Mouse (Mus musculus): ENCODE measurements around the gene Hspg2.
"Not testable (repeated sequence)": the region's sequence is repeated elsewhere in the genome, so short reads cannot be mapped to it uniquely, and the experiment has no call there.

Hspg2 gene

DNA sequence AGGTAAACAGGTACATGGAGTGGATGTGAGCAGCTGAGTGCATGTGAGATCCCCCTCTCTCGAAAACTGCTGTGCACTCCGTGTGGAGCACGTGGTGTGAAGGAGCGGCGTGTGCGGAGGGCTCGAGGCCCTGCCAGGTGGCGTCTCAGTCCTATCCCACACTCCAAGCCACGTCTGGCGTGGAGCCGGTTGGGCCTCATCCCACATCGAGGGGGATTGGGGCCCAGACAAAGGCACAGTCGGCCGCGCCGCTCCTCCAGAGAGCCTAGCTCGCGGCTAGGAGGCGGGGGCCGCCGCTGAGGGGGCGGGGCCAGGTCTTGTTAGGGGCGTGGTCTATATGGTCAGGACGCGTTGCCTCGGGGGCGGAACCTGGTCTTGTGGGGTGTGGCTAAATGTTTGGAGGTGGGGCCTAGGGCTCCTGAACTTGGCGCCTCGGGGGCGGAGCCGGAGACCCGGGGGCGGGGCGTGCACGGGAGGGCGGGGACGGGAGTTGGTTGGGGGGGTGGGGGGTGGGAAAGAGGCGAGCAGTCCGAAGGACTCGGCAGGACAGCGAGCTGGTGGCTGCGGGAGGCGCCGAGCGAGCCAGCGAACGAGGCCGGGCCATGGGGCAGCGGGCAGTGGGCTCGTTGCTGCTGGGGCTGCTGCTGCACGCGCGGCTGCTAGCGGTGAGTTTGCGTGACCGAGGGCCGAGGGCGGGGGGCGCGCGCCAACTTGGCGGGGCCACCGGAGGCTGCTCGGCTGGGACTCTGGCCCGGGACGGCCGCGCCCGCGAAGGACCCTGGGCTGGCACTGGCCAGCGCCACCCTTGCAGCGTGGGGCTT is at the start of gene Hspg2:
TSS of gene Hspg2 (plus strand) at position 510 of the 821 bp plus-strand sequence.
- peak; percentile 87 for DNase-seq (ENCODE audit: low read depth, low spot score)

DNA sequence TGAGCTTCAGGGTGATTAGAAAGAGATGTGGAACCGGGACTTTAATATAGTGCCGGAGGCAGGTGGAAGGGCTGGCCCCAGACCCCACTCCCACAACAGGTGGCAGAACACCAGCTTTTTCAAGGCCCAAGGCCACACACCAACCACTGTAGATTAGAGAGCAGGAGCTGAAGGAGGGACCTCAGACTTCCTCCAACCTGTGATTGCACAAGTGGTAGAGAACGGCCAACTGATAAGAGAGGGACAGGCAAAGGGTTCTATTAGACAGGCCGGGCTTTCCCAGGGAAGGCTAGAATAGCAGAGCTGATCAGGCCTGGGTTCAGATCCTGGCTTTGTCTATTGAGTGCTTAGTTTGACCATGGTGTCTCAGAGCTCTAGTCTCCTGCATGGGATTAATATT is 38.1 kb upstream of the Hspg2 start, which contains the start of gene Cela3b:
TSS of gene Cela3b (minus strand) at position 39 of the 400 bp plus-strand sequence.
- no peak for DNase-seq (ENCODE audit: low read depth, low spot score)

DNA sequence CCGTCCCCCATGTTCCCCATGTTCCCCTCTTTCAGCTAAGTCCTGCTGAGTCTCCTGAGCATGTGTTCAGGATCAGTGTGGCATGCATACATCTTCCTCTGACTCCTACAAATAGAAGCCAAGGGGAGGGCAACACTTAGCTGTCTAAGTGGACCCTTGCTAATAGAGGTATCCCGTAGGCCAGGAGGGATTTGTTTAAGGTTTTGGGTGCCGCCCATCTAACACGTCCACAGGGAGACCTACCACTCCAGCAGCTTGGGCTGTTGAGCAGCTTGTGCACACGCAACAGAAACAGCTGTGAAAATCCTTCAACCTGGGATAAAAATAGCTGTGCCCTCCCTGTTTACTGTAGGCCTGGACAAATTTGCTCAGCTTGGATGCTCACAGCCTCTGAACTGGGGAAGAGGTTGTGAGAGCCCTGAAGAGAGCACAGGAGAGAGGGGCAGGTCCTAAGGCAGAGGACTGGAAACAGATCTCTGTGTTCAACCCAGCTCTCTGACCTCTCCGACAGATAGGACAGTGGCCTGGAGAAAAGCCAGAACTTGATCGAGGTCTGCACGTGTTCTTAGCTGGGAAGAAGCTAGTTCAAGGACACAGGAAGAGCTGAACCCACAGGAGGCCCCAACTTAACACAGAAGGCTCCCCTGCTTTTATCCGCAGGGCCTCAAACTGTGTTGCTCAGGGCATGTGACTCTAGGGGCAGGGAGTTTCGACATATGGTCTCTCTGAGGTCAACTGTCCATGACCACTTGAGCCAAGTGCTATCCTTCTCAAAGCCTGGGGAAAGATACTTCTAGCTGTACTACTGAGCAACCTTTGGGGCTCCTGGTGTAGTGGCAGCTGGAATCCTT is 35.6 kb upstream of the Hspg2 start:
- DNase-seq (ENCODE audit: low read depth, low spot score) = not testable (repeated sequence)

DNA sequence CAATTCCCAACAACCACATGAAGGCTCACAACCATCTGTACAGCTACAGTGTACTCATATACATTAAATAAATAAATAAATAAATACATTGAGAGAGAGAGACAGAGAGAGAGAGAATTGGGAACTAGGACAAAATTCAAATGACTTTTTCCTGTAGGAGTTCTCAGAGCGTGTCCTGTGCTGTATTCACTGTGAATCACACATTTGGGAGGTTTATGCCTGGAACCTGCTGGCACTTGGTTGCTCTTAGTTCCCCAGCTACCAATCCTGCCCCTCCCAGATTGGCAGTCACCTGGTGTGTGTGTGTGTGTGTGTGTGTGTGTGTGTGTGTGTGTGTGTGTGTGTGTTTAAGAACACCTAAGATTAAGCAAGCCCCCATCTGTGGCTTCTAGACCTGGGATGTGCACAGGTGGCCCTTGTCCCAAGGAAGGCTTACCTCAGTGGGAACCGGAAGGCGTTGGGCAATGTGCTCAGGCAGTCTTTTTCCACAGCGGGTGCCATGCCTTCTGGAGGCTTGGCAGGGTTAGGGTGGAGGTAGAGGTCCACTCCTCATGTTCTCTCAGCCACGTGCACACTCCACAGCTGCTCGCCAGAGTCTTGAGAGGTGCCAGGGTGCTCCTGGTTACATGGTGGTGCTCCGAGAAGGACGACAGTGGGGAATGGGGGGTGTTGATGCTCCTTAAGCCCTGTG is 31.4 kb upstream of the Hspg2 start:
- DNase-seq (ENCODE audit: low read depth, low spot score) = no peak

DNA sequence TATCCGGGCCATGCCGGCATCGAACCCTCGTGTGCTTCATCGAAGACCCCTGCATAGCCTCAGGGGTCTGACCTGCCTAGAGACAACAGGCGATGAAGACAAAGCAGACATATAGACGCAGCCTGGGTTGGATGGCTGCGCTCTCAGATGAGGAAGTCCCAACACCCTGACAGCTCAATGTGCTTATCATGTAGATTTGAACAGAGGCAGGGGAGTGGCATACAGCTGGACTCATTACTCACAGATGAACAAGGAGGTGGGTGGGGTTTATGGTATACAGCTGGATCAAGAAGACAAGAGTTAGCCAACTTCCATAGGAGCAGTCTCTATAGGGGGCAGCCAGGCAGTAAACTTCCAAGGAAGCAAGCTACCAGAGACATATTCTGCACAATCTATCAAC is 29.7 kb upstream of the Hspg2 start:
- DNase-seq (ENCODE audit: low read depth, low spot score) = no peak

DNA sequence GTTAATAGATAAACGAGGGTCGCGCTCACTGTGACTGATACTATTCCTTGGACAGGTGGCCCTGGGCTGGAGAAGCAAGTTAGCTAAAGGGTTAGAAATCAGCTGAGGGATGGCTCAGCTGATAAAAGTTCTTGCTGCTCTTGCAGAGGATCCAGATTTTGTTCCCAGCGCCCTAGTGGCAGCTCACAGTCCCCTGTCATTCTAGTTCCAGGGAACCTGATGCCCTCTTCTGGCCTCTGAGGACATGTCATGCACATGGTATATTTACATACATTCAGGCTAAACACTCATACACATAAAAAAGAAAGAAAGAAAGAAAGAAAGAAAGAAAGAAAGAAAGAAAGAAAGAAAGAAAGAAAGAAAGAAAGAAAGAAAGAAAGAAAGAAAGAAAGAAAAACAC is 27.2 kb upstream of the Hspg2 start:
- no peak for DNase-seq (ENCODE audit: low read depth, low spot score)

DNA sequence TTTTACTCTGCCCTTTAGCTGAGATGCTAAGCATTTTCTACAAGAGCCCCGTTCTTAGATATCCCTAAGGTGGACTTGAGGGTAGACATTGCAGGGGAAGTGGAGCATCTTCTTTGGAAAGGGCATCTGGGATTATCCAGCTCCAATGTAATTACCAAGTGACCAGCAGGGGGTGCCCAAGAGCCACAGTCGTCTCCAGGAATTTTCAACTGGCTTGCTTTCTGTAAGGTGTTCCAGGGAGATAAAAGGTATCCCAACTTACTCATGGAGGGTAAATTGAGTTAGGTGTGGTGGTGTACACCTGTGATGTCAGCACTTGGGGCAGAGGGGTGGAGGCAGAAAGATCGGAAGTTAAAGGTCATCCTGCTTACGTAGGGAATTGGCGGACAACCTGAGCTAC is 24.9 kb upstream of the Hspg2 start:
- peak; percentile 40 for DNase-seq (ENCODE audit: low read depth, low spot score)

DNA sequence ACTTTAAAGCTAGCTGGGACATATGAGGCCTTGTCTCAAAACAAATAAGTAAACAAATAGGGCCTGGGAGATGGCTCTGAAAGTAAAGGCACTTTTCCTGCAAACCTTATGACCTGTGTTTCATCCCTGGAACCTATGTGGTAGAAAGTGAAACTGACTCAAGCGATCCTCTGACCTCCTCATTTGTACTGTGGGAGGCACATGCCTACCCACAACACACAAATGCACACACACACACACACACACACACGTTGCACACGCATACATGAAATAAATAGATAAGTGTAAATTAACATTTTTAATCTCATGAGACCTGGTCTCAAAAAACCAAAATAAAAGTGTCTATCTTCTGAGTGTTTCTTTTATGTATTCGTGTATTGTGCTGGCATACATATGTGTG is 22.7 kb upstream of the Hspg2 start:
- no peak for DNase-seq (ENCODE audit: low read depth, low spot score)

DNA sequence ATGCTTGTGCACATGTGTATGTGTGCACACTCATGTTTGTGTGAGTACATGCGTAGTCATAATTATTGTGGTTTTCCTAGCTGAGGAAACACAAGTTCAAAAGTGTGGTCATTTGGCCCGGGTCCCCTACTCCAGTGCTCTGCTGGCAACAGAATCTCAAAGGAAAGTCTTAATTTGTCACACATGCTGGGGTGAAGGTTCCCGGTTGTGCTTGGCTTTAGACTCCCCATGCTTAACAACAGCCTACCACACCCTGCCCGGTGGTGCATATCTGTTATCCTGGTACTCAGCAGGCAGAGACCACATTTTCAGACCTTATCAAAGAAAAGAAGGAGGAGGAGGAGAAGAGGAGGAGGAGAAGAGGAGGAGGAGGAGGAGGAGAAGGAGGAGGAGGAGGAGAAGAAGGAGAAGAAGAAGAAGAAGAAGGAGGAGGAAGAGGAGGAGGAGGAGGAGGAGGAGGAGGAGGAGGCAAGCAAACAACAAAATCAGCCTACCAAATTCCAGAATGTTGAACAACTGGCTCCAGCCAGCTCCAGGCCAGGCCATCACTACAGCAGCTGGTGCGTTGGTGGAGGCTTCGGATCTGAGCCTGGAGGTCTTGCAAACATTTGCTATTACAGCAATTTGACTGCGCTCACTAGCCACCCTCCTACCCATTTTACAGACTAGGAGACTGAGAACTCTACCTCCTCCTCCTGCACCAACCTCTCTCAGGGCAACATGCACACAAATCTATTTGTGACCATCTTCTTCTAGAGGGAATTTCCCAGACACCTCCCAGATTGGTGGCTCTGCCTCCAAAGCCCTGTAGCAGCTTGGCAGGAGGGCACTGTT is 21.0 kb upstream of the Hspg2 start:
- no peak for DNase-seq (ENCODE audit: low read depth, low spot score)

DNA sequence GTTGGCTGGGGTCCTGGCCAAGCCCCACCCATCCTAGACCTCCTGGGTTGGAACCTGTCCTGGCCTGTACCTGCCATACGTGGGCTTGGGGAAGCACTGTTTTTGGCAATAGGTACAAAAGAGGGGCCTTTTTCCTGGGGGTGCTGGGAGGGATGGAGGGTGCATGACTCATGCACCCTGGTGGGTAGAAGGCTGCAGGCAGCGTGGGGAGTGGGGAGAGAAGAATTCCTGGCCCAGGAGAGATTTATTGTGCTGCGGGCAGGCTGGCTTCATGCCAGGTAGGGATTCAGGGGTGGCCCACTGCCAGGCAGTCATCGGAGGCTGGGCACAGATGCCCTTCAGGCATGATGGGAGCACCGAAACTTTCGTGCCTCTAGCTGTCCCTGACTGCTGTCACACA is 20.4 kb upstream of the Hspg2 start:
- DNase-seq (ENCODE audit: low read depth, low spot score) = no peak

DNA sequence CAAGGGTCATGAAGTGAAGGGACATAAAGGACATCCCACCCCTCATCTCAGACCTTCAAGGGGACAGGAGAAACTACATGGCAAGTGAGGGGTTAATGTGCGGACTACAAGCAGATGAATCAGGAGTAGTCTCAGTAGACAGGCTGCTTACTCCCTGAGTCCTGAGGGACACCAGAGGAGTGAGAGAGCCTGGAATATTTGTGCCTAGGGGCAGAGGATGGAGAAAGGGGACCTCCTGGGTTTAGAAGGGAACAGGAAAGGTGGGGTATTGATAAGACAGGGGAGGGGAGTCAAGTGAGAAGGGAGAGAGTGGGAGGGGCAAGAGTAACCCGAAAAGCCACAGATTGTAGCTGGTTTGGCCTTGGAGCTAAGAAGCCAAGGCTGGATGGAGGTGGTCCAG is 19.9 kb upstream of the Hspg2 start:
- no peak for DNase-seq (ENCODE audit: low read depth, low spot score)

DNA sequence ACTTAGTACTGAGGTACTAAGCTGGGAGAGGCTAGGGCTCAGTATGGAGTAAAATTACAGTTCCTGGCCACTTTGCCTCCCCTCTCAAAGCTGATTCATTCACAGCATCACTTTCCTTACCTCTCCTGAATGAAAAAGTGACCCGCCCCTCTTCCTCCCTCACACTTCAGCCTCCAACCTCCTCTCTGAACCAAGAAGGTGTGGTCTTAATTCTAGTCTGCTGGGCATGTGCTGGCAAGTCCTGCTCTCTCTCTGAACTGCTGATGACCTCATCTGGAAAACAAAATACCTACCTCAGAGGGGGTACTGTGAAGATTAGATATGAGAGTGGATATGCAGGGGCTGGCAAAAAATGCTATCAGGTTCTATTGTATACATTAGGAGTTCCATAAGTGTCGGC is 19.4 kb upstream of the Hspg2 start:
- no peak for DNase-seq (ENCODE audit: low read depth, low spot score)

DNA sequence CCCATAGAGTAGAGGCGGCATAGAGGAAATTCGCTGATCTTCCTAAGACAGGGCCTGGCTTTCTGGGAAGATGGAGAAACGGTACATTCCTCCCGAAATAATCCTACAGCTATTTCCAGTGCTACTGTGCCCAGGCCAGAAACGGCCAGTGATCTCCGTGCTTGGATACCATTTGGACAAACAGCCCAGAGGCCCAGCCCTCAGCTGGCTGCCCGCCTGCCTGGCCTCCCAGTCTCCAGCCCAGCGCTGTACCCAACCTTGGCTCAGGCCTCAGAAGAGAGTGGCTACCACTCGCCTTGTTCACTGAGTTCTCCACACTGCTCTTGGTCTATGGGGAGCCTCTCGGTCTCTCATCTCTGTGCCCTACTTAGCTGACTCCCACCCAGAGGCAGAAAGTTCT is 18.9 kb upstream of the Hspg2 start:
- DNase-seq (ENCODE audit: low read depth, low spot score) = no peak

DNA sequence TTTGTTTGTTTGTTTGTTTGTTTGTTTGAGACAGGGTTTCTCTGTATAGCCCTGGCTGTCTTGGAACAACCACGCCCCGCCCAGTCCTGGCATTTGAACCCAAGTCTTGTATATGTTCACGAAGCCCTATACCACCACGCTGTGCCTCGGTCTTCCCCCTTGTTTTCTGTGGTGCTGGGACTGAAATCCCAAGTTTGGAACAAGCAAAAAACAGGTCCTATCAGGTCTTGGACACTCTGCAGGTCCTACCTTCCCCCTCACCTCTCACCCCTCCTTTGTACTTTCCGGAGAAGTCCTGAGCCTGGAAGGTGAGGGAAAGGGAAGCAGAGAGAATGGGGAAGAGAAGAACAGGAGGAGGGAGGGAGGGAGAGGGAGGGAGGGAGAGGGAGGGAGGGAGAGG is 16.4 kb upstream of the Hspg2 start:
- no peak for DNase-seq (ENCODE audit: low read depth, low spot score)

DNA sequence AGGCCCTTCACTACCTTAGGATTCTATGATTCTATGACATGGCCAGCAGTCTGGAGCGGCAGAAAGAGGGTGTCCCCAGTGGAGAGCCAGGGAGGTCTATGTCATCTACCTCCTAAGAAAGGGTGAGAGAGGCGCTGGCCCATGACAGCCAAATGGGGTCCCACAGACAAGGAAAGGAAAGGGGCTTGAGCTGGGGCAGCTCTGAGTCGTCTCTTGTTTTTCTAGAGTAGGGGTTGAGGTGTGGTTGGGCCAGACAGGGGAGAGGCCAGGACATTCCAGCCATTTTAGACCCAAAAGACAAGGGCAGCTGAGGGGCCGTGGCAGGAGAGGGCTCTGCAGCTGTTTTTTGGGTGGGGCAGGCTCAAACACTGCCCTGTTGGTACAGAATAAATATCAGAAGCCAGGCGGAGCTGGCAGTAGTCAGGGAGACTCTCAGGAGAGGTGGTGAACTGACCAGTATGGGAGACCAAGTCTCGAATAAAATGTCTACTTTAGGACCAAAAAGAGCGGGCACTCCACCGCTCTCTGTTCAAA is 15.3 kb upstream of the Hspg2 start, which contains the start of gene 1700013G24Rik:
TSS of gene 1700013G24Rik (plus strand) at position 51 of the 534 bp plus-strand sequence.
- DNase-seq (ENCODE audit: low read depth, low spot score) = no peak

DNA sequence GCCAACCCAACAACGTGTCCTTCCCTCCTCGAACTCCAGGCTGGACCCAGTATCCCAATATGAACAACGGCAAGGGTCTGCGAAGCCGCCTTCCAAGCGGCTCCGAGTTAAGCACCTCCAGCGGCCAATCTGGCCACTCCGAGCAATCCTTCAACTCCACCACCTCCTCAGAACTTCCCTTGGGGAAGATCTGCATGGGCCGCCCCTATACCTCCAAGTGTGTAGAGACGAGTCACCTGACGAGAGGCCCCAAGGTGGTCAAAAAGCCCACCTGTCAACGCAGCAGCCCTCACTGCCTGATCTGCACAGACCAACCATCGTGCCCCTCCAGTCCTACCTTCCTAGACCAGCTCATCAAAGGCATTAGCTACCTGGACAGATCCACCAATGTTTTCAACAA is 14.0 kb upstream of the Hspg2 start:
- DNase-seq (ENCODE audit: low read depth, low spot score) = no peak

DNA sequence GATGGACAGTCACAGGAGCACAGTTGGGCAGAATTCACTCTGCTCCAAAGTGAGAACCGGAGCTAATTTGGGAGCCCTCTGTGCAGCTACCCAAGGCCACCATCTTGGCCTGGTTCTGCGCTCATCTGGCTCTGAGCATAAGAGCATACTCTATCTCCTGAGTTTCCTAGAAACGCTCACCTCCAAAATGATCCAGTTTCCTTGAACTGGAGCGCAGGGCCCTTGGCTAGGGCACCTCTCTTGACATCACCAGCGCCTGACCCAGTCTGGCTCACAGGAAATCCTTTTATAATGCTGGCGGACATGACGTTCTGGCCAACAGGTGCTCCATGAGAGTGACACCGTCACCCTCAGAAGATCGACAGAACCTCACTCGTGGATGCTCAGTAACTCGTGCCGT is 12.0 kb upstream of the Hspg2 start:
- DNase-seq (ENCODE audit: low read depth, low spot score) = no peak

DNA sequence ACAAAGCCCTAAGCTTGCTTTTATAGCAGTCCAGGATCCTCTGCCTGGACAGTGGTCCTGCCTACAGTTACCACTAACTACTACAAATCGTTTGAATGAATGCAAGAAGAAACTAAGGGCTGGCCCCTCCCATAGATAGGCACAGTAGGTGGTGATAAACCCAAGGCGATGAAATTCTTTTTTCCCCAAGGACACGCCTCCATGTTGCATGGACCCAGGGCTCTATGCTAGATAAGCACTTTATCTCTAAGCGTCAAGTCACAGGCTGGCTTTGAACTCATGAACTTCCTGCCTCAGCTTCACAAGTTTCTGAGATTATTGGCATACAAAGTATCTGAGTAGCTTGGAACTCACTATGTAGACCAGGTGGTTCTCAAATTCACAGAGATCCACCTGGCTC is 11.3 kb upstream of the Hspg2 start:
- DNase-seq (ENCODE audit: low read depth, low spot score) = no peak

DNA sequence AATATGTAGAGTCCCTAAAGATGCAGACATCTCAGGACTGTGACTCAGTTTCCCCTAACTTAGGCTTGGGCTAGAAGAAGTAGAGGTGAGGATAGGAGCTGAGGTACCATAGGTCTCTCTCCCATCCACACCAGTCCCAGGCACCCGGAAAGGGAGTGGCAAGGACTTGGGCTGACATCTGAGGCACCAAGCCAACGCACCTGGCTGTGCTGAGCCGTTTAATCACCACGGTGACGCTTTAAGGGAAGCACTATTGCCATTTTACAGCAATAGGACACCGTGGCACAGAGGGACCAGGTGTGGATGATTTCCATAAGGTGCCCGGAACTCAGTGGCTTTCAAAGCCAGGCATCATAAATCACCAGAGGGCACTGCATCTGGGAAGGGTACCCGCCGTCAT is 10.3 kb upstream of the Hspg2 start:
- DNase-seq (ENCODE audit: low read depth, low spot score) = no peak

DNA sequence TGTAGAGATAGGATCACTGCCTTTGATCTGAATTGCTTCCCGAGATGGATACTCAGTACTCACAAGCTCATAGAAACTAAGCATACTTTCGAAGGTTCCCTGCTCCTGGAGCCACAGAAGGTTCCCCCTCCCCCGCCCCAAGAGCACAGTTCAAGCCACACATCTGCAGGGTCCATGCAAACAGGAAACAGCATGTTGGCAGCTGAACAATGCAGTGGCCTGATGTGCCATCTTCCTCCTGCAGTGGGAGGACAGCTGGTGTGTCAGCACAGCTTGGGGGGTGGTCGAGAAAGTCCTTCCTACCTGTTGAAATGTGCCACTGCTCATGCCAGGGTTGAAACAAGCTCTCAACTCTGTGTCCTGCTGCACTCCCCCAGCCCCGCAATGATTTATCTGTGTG is 9.7 kb upstream of the Hspg2 start:
- DNase-seq (ENCODE audit: low read depth, low spot score) = no peak

DNA sequence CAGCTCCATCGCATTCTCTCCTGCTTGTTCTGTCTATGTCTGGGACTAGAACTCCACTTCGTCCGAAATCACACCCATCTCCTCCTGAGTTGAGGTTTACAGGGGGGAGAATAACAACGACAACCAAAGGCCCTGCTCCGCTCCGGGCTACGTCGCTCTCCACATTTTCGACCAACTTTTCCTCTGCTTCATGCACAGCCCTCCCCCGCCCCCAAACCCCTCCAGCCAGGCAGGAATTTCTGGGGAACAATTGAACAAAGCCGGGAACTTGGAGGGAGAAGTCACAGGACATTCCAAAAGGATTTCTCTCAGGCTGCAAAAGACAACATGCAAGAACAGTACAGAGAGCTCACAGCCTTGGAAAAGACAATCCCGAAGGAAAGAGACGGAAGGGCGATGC is 7.9 kb upstream of the Hspg2 start:
- DNase-seq (ENCODE audit: low read depth, low spot score) = no peak

All from WW6 (cell line).